In the genomic region with DNA sequence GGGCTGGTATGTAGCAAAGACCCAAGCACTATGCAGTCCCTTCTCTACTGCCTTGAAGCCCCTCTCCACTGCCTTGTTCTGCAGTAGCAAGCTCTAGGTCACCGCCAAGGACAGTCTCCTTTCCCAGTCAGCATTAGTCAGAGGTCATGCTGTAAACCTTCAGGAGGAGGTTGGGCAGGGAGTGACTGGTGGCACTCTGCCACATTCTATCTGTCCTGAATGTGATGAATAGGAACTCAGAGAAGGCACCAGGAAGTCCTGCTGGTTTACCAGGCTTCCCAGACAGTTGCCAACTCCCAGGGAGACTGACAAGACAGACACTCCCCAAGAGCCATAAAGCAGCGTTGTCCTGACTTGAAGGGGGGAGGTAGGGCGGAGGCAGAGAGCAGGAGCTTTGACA, we compare ENCODE assay signal across 10 mouse cellular contexts. TPM values are rescaled to one million over a fixed set of nuclear protein-coding genes. Genes with fewer than 3 reads are reported as not detected.
DNase-seq lines count a peak whose midpoint lies in the region; ATAC-seq lines count a peak whose summit lies in the region.
"Had no signal": no experiment of that assay in that cellular context is flagged by ENCODE, and none has a peak within 500 bp of the region (broad histone marks: within the 10 kb centered on the region; RNA-seq: fewer than 3 reads in every experiment).

No protein-coding gene starts in this region.

- ATAC-seq in cerebellum, adult (ENCODE audit: insufficient number of reproducible peaks, low FRiP score, low TSS enrichment), result peak; percentile 26; the same call in 1 of the 2 replicates
- no peak for ATAC-seq in kidney, embryonic 16.5 days (ENCODE audit: low FRiP score, low TSS enrichment)
- no peak for ATAC-seq in granulocyte monocyte progenitor cell, adult 5-6 weeks (replicated peaks; ENCODE audit: poor library complexity, severe bottlenecking)

- peaks cover 26% of the 10 kb centered on the region; the same call in 1 of the 2 replicates for H3K36me3 ChIP-seq in kidney, embryonic 16.5 days (ENCODE audit: insufficient read depth, low read length)

- H3K4me2 ChIP-seq in kidney, embryonic 16.5 days (replicated peaks; ENCODE audit: low read depth, low read length), result no peak overlapping the region
- H3K4me2 ChIP-seq: midbrain, embryonic 12.5 days had no signal

- no peak overlapping the region for H3K9ac ChIP-seq in kidney, embryonic 16.5 days (replicated peaks; ENCODE audit: low read length)
- H3K9ac ChIP-seq: midbrain, embryonic 12.5 days had no signal

- H3K4me3 ChIP-seq in kidney, embryonic 16.5 days (ENCODE audit: low read length), result no peak overlapping the region
- H3K4me3 ChIP-seq: midbrain, embryonic 12.5 days had no signal

- H3K9me3 ChIP-seq in kidney, embryonic 16.5 days (ENCODE audit: low read length), result no peaks in the 10 kb centered on the region
- H3K9me3 ChIP-seq: midbrain, embryonic 12.5 days had no signal

- no peaks in the 10 kb centered on the region for H3K4me1 ChIP-seq in kidney, embryonic 16.5 days (ENCODE audit: insufficient read depth, low read length)
- H3K4me1 ChIP-seq: midbrain, embryonic 12.5 days had no signal

- no peaks in the 10 kb centered on the region; the same call in 1 of the 2 replicates for H3K27me3 ChIP-seq in kidney, embryonic 16.5 days (ENCODE audit: insufficient read depth, low read length)
- H3K27me3 ChIP-seq: midbrain, embryonic 12.5 days had no signal

- 0 out of 2 replicates have a peak overlapping the region, but pooled peaks have one; percentile 10 for H3K27ac ChIP-seq in kidney, embryonic 16.5 days (ENCODE audit: low read length)
- H3K27ac ChIP-seq: midbrain, embryonic 12.5 days had no signal

- 60% methylated on average over 3 of the region's 3 CpGs for WGBS in kidney, embryonic 16.5 days

- DNase-seq in cerebellum, postnatal 4 days (ENCODE audit: low spot score in 2 of 2), result no peak
- peak; percentile 84 for DNase-seq in adrenal gland, adult 2 months
- DNase-seq in heart, adult 18-20 months, result peak; percentile 52 to 71
- no peak for DNase-seq in ovary, postnatal 10 days (ENCODE audit: low spot score)
- DNase-seq in left cerebral cortex, adult 9 months (ENCODE audit: low spot score in 2 of 2), result no peak
- DNase-seq: right cerebral cortex, postnatal 4 days had no signal

RNA-seq across cellular contexts. Expression of a gene that starts 12.7 kb away (rescaled TPM):
- 100 to 1,000 TPM in 1 of 2 experiments, 10 to 100 TPM in 1; 73.8 to 137 TPM for total RNA-seq in adrenal gland, adult 2 months (2021)
- 82.6 and 101 TPM in 2 replicates for polyA plus RNA-seq in adrenal gland, adult 2 months (2012; rRNA removed)
- 100 to 1,000 TPM; 156 to 169 TPM for total RNA-seq in heart, adult 18-20 months (2021)
- polyA plus RNA-seq in kidney, embryonic 16.5 days (2015; fragmentation: Nextera tagmentation; extraction: Ambion mirVana), result 7.0 and 8.7 TPM in 2 replicates
- 1.1 TPM in 1 of 2 replicates, not detected in the other for total RNA-seq in granulocyte monocyte progenitor cell, adult 5-6 weeks (2014; fragmentation: Nextera tagmentation)
- total RNA-seq in granulocyte monocyte progenitor cell, adult 5-6 weeks (2017), result not detected in 2 replicates

RNA-seq across cellular contexts. Expression of a gene that starts 25.7 kb away (rescaled TPM):
- 1 to 10 TPM; 6.1 to 7.1 TPM for total RNA-seq in adrenal gland, adult 2 months (2021)
- 6.3 and 10.9 TPM in 2 replicates for polyA plus RNA-seq in adrenal gland, adult 2 months (2012; rRNA removed)
- 10 to 100 TPM in 1 of 2 experiments, 1 to 10 TPM in 1; 6.1 to 10.6 TPM for total RNA-seq in heart, adult 18-20 months (2021)
- 15.8 and 20.6 TPM in 2 replicates for polyA plus RNA-seq in kidney, embryonic 16.5 days (2015; fragmentation: Nextera tagmentation; extraction: Ambion mirVana)
- total RNA-seq in granulocyte monocyte progenitor cell, adult 5-6 weeks (2014; fragmentation: Nextera tagmentation), result 2.5 TPM in 1 of 2 replicates, not detected in the other
- not detected in 2 replicates for total RNA-seq in granulocyte monocyte progenitor cell, adult 5-6 weeks (2017)

RNA-seq across cellular contexts. Expression of a gene that starts 30.3 kb away (rescaled TPM):
- total RNA-seq in adrenal gland, adult 2 months (2021), result 100 to 1,000 TPM; 271 to 301 TPM
- 24.3 and 30.1 TPM in 2 replicates for polyA plus RNA-seq in adrenal gland, adult 2 months (2012; rRNA removed)
- total RNA-seq in heart, adult 18-20 months (2021), result 10 to 100 TPM; 90.2 to 93.3 TPM
- polyA plus RNA-seq in kidney, embryonic 16.5 days (2015; fragmentation: Nextera tagmentation; extraction: Ambion mirVana), result 276 and 282 TPM in 2 replicates
- total RNA-seq in granulocyte monocyte progenitor cell, adult 5-6 weeks (2014; fragmentation: Nextera tagmentation), result 127 and 157 TPM in 2 replicates
- 255 and 292 TPM in 2 replicates for total RNA-seq in granulocyte monocyte progenitor cell, adult 5-6 weeks (2017)

RNA-seq across cellular contexts. Expression of a gene that starts 30.8 kb away (rescaled TPM):
- 10 to 100 TPM; 28.1 to 29.6 TPM for total RNA-seq in adrenal gland, adult 2 months (2021)
- 35.2 and 41.1 TPM in 2 replicates for polyA plus RNA-seq in adrenal gland, adult 2 months (2012; rRNA removed)
- 10 to 100 TPM; 29.2 to 29.6 TPM for total RNA-seq in heart, adult 18-20 months (2021)
- 16.2 and 17.4 TPM in 2 replicates for polyA plus RNA-seq in kidney, embryonic 16.5 days (2015; fragmentation: Nextera tagmentation; extraction: Ambion mirVana)
- 61.0 and 61.6 TPM in 2 replicates for total RNA-seq in granulocyte monocyte progenitor cell, adult 5-6 weeks (2014; fragmentation: Nextera tagmentation)
- total RNA-seq in granulocyte monocyte progenitor cell, adult 5-6 weeks (2017), result 19.5 and 26.1 TPM in 2 replicates

RNA-seq across cellular contexts. Expression of a gene that starts 46.4 kb away (rescaled TPM):
- under 1 TPM; 0.26 to 0.66 TPM for total RNA-seq in adrenal gland, adult 2 months (2021)
- polyA plus RNA-seq in adrenal gland, adult 2 months (2012; rRNA removed), result 0.33 and 0.40 TPM in 2 replicates
- not detected for total RNA-seq in heart, adult 18-20 months (2021)
- 28.9 and 30.5 TPM in 2 replicates for polyA plus RNA-seq in kidney, embryonic 16.5 days (2015; fragmentation: Nextera tagmentation; extraction: Ambion mirVana)
- total RNA-seq in granulocyte monocyte progenitor cell, adult 5-6 weeks (2014; fragmentation: Nextera tagmentation), result 0.26 and 0.41 TPM in 2 replicates
- 0.30 and 0.88 TPM in 2 replicates for total RNA-seq in granulocyte monocyte progenitor cell, adult 5-6 weeks (2017)

Comparison
In these comparisons a context has a peak if more than half of its experiments do, and no peak if none do; other contexts are left out.
1. DNase-seq: peak in adrenal gland, adult 2 months (single experiment) and heart, adult 18-20 months (2 of 2); none in cerebellum, postnatal 4 days (0 of 2), ovary, postnatal 10 days (single experiment) and left cerebral cortex, adult 9 months (0 of 2).
2. RNA of a gene that starts 12.7 kb away (total RNA-seq): 156 to 169 TPM in heart, adult 18-20 months and 73.8 to 137 TPM in adrenal gland, adult 2 months; 1.1 TPM in granulocyte monocyte progenitor cell, adult 5-6 weeks; every median in the first group is over 10 times any median in the second.